Mouse (Mus musculus): Measurements from ENCODE around the gene Pecr.

DNA sequence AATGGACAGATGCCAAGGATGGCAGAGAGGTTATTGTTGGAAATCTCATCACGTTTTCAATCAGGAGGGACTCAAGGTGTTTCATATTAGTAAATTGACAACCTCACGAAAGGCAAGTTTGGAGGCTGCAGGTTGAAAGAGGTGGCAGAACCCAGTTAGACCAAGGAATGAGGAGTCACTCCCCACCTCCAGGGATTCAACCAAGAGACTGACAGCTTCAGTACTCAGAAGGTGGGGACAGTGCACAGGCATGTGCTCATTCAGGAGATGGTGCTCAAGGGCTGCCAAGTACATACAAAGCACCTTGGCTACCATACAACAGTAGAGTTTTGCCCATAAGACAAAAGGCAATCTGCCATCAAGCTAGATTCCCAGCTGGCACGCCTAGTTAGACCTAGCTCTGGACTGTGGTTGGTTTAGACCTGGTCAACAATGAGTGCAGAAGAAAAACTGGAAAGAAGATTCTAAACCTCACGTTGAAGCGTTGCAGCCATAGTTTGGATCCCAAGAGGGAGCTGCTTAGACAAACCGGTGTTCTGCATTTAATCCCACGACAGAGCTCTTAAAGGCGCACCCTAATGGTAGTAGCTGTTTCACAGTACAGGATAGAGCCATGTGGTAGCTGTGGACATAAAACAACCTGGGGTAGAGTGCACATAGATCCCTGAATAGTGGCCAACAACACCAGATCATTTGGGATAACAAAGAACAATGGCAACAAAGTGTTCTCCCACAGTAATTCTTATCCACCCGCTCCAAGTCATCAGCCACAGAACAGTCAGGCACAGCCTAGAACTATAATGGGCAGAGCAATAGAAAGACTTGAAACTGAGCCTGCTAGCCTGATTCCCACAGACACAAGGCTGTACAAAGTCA is 27.5 kb downstream of the Pecr start:
- TF ChIP-seq ZNF384 (IDR thresholded peaks at IDR 0.05; ENCODE audit: low read depth, low read length) (no peak), CHD2 (IDR thresholded peaks at IDR 0.05; ENCODE audit: low read length) (no peak), MAZ (IDR thresholded peaks at IDR 0.05; ENCODE audit: low read depth, low read length) (no peak), ZC3H11A (IDR thresholded peaks at IDR 0.05; ENCODE audit: low read depth, low read length) (no peak), RCOR1 (conservative IDR thresholded peaks at IDR 0.05; ENCODE audit: low read depth, low read length) (no peak), CTCF (conservative IDR thresholded peaks at IDR 0.05 in 1 of 2, IDR thresholded peaks at IDR 0.05 in 1 of 2; ENCODE audit: low read depth in 2 of 2, low read length in 2 of 2) (no peak), POLR2A (IDR thresholded peaks at IDR 0.05; ENCODE audit: low read depth, low read length) (no peak), BHLHE40 (IDR thresholded peaks at IDR 0.05; ENCODE audit: low read depth, low read length) (no peak)

All from CH12.LX (cell line).